Mouse (Mus musculus) liver, embryonic 14.5 days (tissue): Measurements from ENCODE around the gene Insrr. TPM values are rescaled to one million over a fixed set of nuclear protein-coding genes. Genes with fewer than 3 reads are reported as not detected.

Experiments
- ATAC-seq: fragments of 200-750 bp; cut with Nextera tagmentation; 2 replicates; pipeline ENCODE4 v1.8.0; 2017; ENCODE audit warnings: moderate number of reproducible peaks, mild to moderate bottlenecking, moderate library complexity; ENCODE audit not compliant: insufficient read depth
- DNase-seq, 3 experiments: peaks; one replicate each; pipeline ENCODE4 v3.0.0-alpha.2; 2012 to 2013; ENCODE audit warnings: low read depth in 3 of 3, low spot score in 3 of 3
- H3K27ac ChIP-seq: fragments of 300-500 bp; sonication (generic); 2 replicates; pipeline ENCODE4 v1.5.1; 2014; ENCODE audit warnings: moderate library complexity, mild to moderate bottlenecking, control low read depth, inconsistent platforms
- H3K27me3 ChIP-seq: fragments of 300-500 bp; sonication (generic); 2 replicates; pipeline ENCODE4 v1.6.1; 2014; ENCODE audit warnings: mild to moderate bottlenecking, low read length, moderate library complexity; ENCODE audit not compliant: control insufficient read depth, insufficient read depth
- H3K36me3 ChIP-seq: fragments of 300-500 bp; sonication (generic); replicated peaks from 2 replicates; pipeline ENCODE4 v1.6.1; 2014; ENCODE audit warnings: low read depth; ENCODE audit not compliant: control insufficient read depth, insufficient read depth
- H3K4me1 ChIP-seq, 2 experiments: fragments of 200-500 bp in 1 of 2; fragments of 300-500 bp in 1 of 2; sonication (generic) in 1 of 2; replicated peaks; 2 replicates each; pipeline ENCODE4 v1.6.1; 2012 to 2014; ENCODE audit warnings: antibody characterized with exemption in 1 of 2, inconsistent platforms in 1 of 2, low read length in 1 of 2; ENCODE audit not compliant: control insufficient read depth in 2 of 2, insufficient read depth in 2 of 2
- H3K4me2 ChIP-seq: fragments of 300-500 bp; sonication (generic); 2 replicates; pipeline ENCODE4 v1.6.1; 2014; ENCODE audit warnings: low read depth, mild to moderate bottlenecking, control low read depth, moderate library complexity
- H3K4me3 ChIP-seq, 2 experiments: fragments of 200-500 bp in 1 of 2; fragments of 300-500 bp in 1 of 2; sonication (generic) in 1 of 2; 2 replicates each; pipeline ENCODE4 v1.5.1; 2012 to 2014; ENCODE audit warnings: low read depth in 2 of 2, low read length in 2 of 2, mild to moderate bottlenecking in 2 of 2, control low read depth in 1 of 2, inconsistent platforms in 1 of 2, moderate library complexity in 1 of 2; ENCODE audit not compliant: insufficient read depth in 1 of 2
- H3K9ac ChIP-seq: fragments of 300-500 bp; sonication (generic); replicated peaks from 2 replicates; pipeline ENCODE4 v1.6.1; 2014; ENCODE audit warnings: mild to moderate bottlenecking, control low read depth, moderate library complexity
- H3K9me3 ChIP-seq: fragments of 300-500 bp; sonication (generic); 2 replicates; pipeline ENCODE4 v1.6.1; 2016; ENCODE audit warnings: low read length, mixed read lengths; ENCODE audit not compliant: control insufficient read depth
- CTCF ChIP-seq: IDR thresholded peaks from 2 replicates; pipeline ENCODE4 v1.5.1; 2016; ENCODE audit warnings: antibody characterized with exemption, low read depth, control low read depth
- EP300 ChIP-seq: IDR thresholded peaks from 2 replicates; pipeline ENCODE4 v1.6.1; 2016; ENCODE audit warnings: antibody characterized with exemption, low read depth
- WGBS: fragments of 180-500 bp; shearing (Covaris S2); extraction: QIAGEN DNeasy Blood & Tissue Kit; methylation state at CpG from one replicate; pipeline ENCODE4 v1.1.7; 2014; ENCODE audit not compliant: insufficient replicate concordance; 5-methylcytosine and 5-hydroxymethylcytosine counted together
- polyA plus RNA-seq, 2 experiments: library from polyadenylated mRNA; depleted of rRNA in 1 of 2; stranded (reverse) in 1 of 2; unstranded in 1 of 2; fragments of >200 nt; fragmentation: Nextera tagmentation in 1 of 2; extraction: Ambion mirVana in 1 of 2; gene quantifications; 2 replicates each; pipeline versions ENCODE4 v1.2.1 to v1.2.3; 2012 to 2014

Gene Insrr
- polyA plus RNA-seq (2012; rRNA removed) (0.02 TPM in 2 replicates), polyA plus RNA-seq (2014; fragmentation: Nextera tagmentation; extraction: Ambion mirVana) (not detected in 2 replicates)

DNA sequence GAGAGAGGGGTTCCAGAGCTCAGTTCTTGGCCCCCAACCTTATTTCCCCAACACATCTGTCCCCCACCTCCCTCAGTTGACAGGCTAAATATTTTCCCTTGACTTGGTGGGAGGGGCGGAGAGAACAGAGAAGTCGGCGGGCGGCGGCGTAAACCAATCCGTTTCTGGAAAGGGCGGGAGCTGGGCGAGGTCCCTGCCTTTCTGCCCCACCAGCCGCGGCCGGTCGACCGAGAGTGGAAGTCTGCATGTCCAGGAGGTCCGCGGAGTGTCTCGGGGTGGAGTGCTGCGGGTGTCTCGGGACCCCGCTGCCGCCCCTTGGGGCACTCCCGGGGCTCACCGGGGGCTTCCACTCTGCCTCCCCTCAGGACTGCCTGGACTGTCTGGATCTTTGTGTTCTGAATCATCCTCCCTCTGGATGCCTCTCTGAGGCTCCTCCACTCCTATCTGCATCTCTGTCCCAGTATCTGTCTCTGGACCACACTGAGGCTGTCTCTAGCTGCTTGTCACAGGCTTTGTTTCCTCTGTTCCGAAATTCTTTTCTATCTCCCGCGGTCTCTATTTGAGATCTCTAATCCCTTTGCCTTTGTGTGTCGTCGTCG, at the start of gene Insrr:
Gene Insrr, plus strand, starts transcription at position 216 of the 599 bp plus-strand sequence.
- no peak for DNase-seq
- WGBS, result 2% methylated on average over 29 of the region's 29 CpGs
- TF ChIP-seq CTCF (no peak), EP300 (no peak)

DNA sequence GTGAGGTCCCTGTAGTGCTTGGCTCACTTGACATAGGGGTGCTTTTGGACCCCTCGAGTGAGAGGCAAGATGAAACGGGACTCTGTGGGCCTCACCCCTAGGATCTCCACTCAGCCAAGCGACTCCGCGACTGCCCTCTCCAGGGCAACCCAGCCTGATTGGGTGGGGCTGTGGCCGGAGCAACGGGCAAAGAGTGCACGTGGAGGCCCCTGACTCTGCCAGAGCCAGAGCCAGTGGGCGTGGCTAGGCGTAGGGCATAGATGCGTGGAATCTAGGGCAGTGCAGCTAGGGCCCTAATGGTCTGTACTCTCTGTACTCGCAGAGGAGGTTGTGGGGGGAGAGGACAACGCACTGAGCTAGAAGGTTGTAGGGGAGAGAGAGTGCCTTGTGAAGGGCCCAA, 48.3 kb upstream of the Insrr start, which contains the start of gene Lrrc71:
Gene Lrrc71, minus strand, starts transcription at position 195 of the 400 bp plus-strand sequence.
- no peaks in the 10 kb centered on the region for H3K9me3 ChIP-seq
- TF ChIP-seq EP300, result no peak
- no peak for TF ChIP-seq CTCF
- no peak for DNase-seq
- H3K4me1 ChIP-seq, result no peaks in the 10 kb centered on the region
- no peak within 1 kb of the TSS for H3K27ac ChIP-seq
- H3K36me3 ChIP-seq, result no peaks in the 10 kb centered on the region
- no peak within 1 kb of the TSS for H3K4me3 ChIP-seq
- no peak within 1 kb of the TSS for H3K9ac ChIP-seq
- H3K4me2 ChIP-seq, result no peak within 1 kb of the TSS
- no peaks in the 10 kb centered on the region for H3K27me3 ChIP-seq
- 51% methylated on average over 13 of the region's 13 CpGs for WGBS
- no peak for ATAC-seq

More for the DNA sequence above, at the start of gene Insrr:
- Histone ChIP-seq H3K27ac (no peak within 1 kb of the TSS), H3K4me2 (peak within 1 kb of the TSS; percentile 24; the same call in 1 of the 2 replicates), H3K4me1 (no peaks in the 10 kb centered on the region), H3K36me3 (no peaks in the 10 kb centered on the region), H3K9ac (no peak within 1 kb of the TSS), H3K9me3 (no peaks in the 10 kb centered on the region), H3K27me3 (peaks cover 53% of the 10 kb centered on the region), H3K4me3 (no peak within 1 kb of the TSS)
- no peak for ATAC-seq

DNA sequence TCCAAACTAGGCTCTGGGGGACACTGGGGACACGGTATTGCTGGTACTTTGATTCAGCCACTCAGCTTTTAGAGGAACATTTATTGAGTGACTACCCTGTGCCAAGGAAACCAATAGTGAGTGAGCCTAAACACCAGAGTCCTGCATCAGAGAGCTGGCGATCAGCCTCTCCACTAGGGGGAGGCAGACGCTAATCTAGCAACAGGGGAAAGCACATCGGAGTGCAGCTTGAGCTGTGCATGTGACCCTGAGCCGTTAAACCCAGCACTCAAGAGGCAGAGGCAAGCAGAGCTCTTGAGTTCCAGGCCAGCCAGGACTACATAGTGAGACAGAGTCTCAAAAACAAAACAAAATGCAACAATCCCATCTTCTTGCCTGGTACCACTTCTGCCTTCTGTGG, 47.7 kb upstream of the Insrr start:
- no peak overlapping the region for H3K9ac ChIP-seq
- TF ChIP-seq CTCF, result peak; percentile 82
- no peak for TF ChIP-seq EP300
- H3K4me2 ChIP-seq, result no peak overlapping the region
- no peak overlapping the region for H3K27ac ChIP-seq
- no peaks in the 10 kb centered on the region for H3K27me3 ChIP-seq
- 13% methylated on average over 5 of the region's 5 CpGs for WGBS
- no peaks in the 10 kb centered on the region for H3K4me1 ChIP-seq
- H3K9me3 ChIP-seq, result no peaks in the 10 kb centered on the region
- no peak overlapping the region for H3K4me3 ChIP-seq
- no peaks in the 10 kb centered on the region for H3K36me3 ChIP-seq
- DNase-seq (peak in 1 of 3 experiments; percentile 30), ATAC-seq (no peak)

DNA sequence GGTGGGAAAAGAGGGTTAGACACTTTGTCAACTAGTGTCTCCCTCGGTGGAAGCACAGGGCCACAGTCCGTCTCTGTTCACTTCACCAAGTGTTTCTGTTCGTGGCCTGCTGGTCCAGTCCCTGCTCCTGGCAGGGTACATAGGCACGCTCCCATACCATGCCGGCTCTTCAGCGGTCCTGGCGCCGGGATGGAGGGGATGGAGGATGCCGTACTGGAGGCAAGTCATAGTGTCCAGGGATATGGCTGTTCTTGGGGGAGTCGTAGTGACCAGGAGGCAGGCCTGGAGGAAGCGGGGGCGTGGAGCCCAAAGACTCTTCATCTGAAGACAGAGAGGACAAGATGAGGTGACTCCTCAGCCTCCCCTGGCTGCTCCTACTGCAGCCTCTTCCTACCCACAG, 46.8 kb upstream of the Insrr start:
- H3K9ac ChIP-seq, result no peak overlapping the region
- no peaks in the 10 kb centered on the region for H3K27me3 ChIP-seq
- H3K4me3 ChIP-seq, result no peak overlapping the region
- TF ChIP-seq CTCF, result no peak
- TF ChIP-seq EP300, result no peak
- no peak overlapping the region for H3K4me2 ChIP-seq
- no peak overlapping the region for H3K27ac ChIP-seq
- no peaks in the 10 kb centered on the region for H3K4me1 ChIP-seq
- WGBS, result 76% methylated on average over 12 of the region's 12 CpGs
- ATAC-seq (no peak), DNase-seq (no peak)
- H3K36me3 ChIP-seq, result no peaks in the 10 kb centered on the region
- no peaks in the 10 kb centered on the region for H3K9me3 ChIP-seq

DNA sequence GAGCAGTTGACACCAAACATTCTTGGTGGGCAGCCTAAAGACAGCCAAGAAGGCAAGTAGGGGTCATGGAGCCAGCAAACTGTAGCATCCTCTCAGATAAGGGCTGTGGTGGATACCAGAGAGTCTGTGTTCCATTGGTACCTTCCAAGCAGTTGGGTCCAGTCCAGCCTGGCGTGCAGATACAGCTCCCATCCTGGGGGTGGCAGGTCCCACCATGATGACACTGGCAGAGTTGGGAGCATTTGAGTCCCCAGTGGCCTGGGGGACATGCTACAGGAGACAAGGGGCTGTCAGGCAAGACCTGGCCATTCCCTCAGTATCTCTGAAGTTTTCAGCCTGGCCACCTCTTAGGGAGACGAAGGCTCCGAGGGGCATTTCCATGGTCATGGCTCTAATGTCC, 44.2 kb upstream of the Insrr start:
- Histone ChIP-seq H3K4me2 (no peak overlapping the region), H3K36me3 (no peaks in the 10 kb centered on the region), H3K27ac (no peak overlapping the region), H3K9me3 (no peaks in the 10 kb centered on the region), H3K4me1 (no peaks in the 10 kb centered on the region), H3K27me3 (no peaks in the 10 kb centered on the region), H3K4me3 (no peak overlapping the region), H3K9ac (no peak overlapping the region)
- DNase-seq (no peak), ATAC-seq (no peak)
- no peak for TF ChIP-seq EP300
- TF ChIP-seq CTCF, result no peak
- 73% methylated on average over 3 of the region's 3 CpGs for WGBS
